Mouse (Mus musculus) forebrain, postnatal 0 days (tissue): ENCODE results near the gene Tenm4. TPM values are rescaled to one million over a fixed set of nuclear protein-coding genes. Genes with fewer than 3 reads are reported as not detected.

Source experiments
- ATAC-seq: fragments of 200-750 bp; cut with Nextera tagmentation; 2 replicates; pipeline ENCODE4 v1.8.0; 2017; ENCODE audit warnings: mild to moderate bottlenecking, moderate library complexity
- DNase-seq: peaks from one replicate; pipeline ENCODE4 v3.0.0-alpha.2; 2015
- H3K27ac ChIP-seq: fragments of 300-500 bp; sonication (generic); 2 replicates; pipeline ENCODE4 v1.5.1; 2014; ENCODE audit warnings: low read depth, mild to moderate bottlenecking, antibody characterized with exemption, low read length, moderate library complexity, mixed read lengths
- H3K27me3 ChIP-seq: fragments of 300-500 bp; sonication (generic); 2 replicates; pipeline ENCODE4 v1.6.1; 2014; ENCODE audit warnings: mild to moderate bottlenecking, low read length, mixed read lengths; ENCODE audit not compliant: insufficient read depth
- H3K36me3 ChIP-seq: fragments of 300-500 bp; sonication (generic); 2 replicates; pipeline ENCODE4 v1.6.1; 2014; ENCODE audit warnings: mild to moderate bottlenecking, moderate library complexity; ENCODE audit not compliant: insufficient read depth
- H3K4me1 ChIP-seq: fragments of 300-500 bp; sonication (generic); 2 replicates; pipeline ENCODE4 v1.6.1; 2014; ENCODE audit warnings: antibody characterized with exemption; ENCODE audit not compliant: insufficient read depth
- H3K4me2 ChIP-seq: fragments of 300-500 bp; sonication (generic); 2 replicates; pipeline ENCODE4 v1.6.1; 2014; ENCODE audit warnings: low read depth, mild to moderate bottlenecking, moderate library complexity
- H3K4me3 ChIP-seq: fragments of 300-500 bp; sonication (generic); 2 replicates; pipeline ENCODE4 v1.5.1; 2014; ENCODE audit warnings: low read depth, low read length, mixed read lengths
- H3K9ac ChIP-seq: fragments of 300-500 bp; sonication (generic); 2 replicates; pipeline ENCODE4 v1.6.1; 2014; ENCODE audit warnings: mild to moderate bottlenecking
- H3K9me3 ChIP-seq: fragments of 300-500 bp; sonication (generic); 2 replicates; pipeline ENCODE4 v1.6.1; 2016; ENCODE audit warnings: low read length
- CTCF ChIP-seq: sonication (generic); IDR thresholded peaks from 2 replicates; pipeline ENCODE4 v1.5.1; 2016; ENCODE audit warnings: antibody characterized with exemption, control low read depth, low read depth
- WGBS: fragments of 180-500 bp; shearing (Covaris S2); extraction: QIAGEN DNeasy Blood & Tissue Kit; methylation state at CpG from one replicate; pipeline ENCODE4 v1.1.7; 2014; 5-methylcytosine and 5-hydroxymethylcytosine counted together
- polyA plus RNA-seq: library from polyadenylated mRNA; unstranded; fragments of >200 nt; fragmentation: Nextera tagmentation; extraction: Ambion mirVana; gene quantifications from 2 replicates; pipeline ENCODE4 v1.2.1, GENCODE M21; 2015
- total RNA-seq: library from RNA; depleted of rRNA; stranded (reverse); fragments of >200 nt; gene quantifications from 2 replicates; pipeline ENCODE4 v1.2.3, GENCODE M21; 2014

The Tenm4 gene
- total and polyA plus RNA-seq, 2 experiments from 2014 or later, result 50.6 to 69.5 TPM

- peak overlapping the region; percentile 97 for H3K9ac ChIP-seq
- ATAC-seq, result no peak
- H3K4me3 ChIP-seq, result peak overlapping the region; percentile 83
- H3K27ac ChIP-seq, result peak overlapping the region; percentile 98
- 2% methylated on average over 9 of the region's 9 CpGs for WGBS
- peaks cover 14% of the 10 kb centered on the region; the same call in 1 of the 2 replicates for H3K4me1 ChIP-seq
- H3K4me2 ChIP-seq, result peak overlapping the region; percentile 93
- H3K9me3 ChIP-seq, result no peaks in the 10 kb centered on the region
- no peaks in the 10 kb centered on the region for H3K36me3 ChIP-seq
- no peak for DNase-seq
- TF ChIP-seq CTCF, result no peak
- no peaks in the 10 kb centered on the region for H3K27me3 ChIP-seq
Observed at GRCm38 (mm10) chr7:96212224-96212591, 41.2 kb downstream of the Tenm4 start.

- H3K4me2 ChIP-seq, result peak overlapping the region; percentile 93
- WGBS, result under 1% methylated on average over 48 of the region's 48 CpGs
- ATAC-seq, result peak; percentile 24
Observed at GRCm38 (mm10) chr7:96212592-96213541, 41.8 kb downstream of the Tenm4 start.

GRCm38 (mm10) chr7:96213741-96214140 is 42.7 kb downstream of the Tenm4 start:
- Histone ChIP-seq H3K4me3 (peak overlapping the region; percentile 83), H3K36me3 (no peaks in the 10 kb centered on the region), H3K27me3 (no peaks in the 10 kb centered on the region), H3K27ac (peak overlapping the region; percentile 59; the same call in 1 of the 2 replicates), H3K9ac (peak overlapping the region; percentile 97), H3K9me3 (no peaks in the 10 kb centered on the region), H3K4me1 (peaks cover 14% of the 10 kb centered on the region; the same call in 1 of the 2 replicates), H3K4me2 (peak overlapping the region; percentile 93)
- no peak for ATAC-seq
- TF ChIP-seq CTCF, result no peak
- WGBS, result 12% methylated on average over 8 of the region's 10 CpGs
- no peak for DNase-seq

More at GRCm38 (mm10) chr7:96212592-96213541, 41.8 kb downstream of the Tenm4 start:
- H3K27ac ChIP-seq, result peak overlapping the region; percentile 98
- peak; percentile 69 for DNase-seq
- H3K27me3 ChIP-seq, result no peaks in the 10 kb centered on the region
- H3K36me3 ChIP-seq, result no peaks in the 10 kb centered on the region
- H3K9ac ChIP-seq, result peak overlapping the region; percentile 97
- peaks cover 14% of the 10 kb centered on the region; the same call in 1 of the 2 replicates for H3K4me1 ChIP-seq
- H3K4me3 ChIP-seq, result peak overlapping the region; percentile 83
- peak; percentile 44 for TF ChIP-seq CTCF
- no peaks in the 10 kb centered on the region for H3K9me3 ChIP-seq

GRCm38 (mm10) chr7:96214876-96215275 is 43.8 kb downstream of the Tenm4 start:
- no peaks in the 10 kb centered on the region for H3K36me3 ChIP-seq
- no peak overlapping the region for H3K4me3 ChIP-seq
- DNase-seq, result no peak

GRCm38 (mm10) chr7:96215894-96216509 is 45.0 kb downstream of the Tenm4 start:
- H3K36me3 ChIP-seq, result no peaks in the 10 kb centered on the region
- peaks cover 14% of the 10 kb centered on the region; the same call in 1 of the 2 replicates for H3K4me1 ChIP-seq
- H3K4me2 ChIP-seq, result no peak overlapping the region
- no peaks in the 10 kb centered on the region for H3K9me3 ChIP-seq
- TF ChIP-seq CTCF, result no peak
- ATAC-seq (no peak), DNase-seq (no peak)
- H3K27me3 ChIP-seq, result no peaks in the 10 kb centered on the region
- no peak overlapping the region for H3K9ac ChIP-seq
- H3K4me3 ChIP-seq, result no peak overlapping the region
- H3K27ac ChIP-seq, result no peak overlapping the region
- WGBS, result 74% methylated on average over 5 of the region's 5 CpGs

More at GRCm38 (mm10) chr7:96214876-96215275, 43.8 kb downstream of the Tenm4 start:
- no peaks in the 10 kb centered on the region for H3K27me3 ChIP-seq
- H3K27ac ChIP-seq, result no peak overlapping the region
- ATAC-seq, result no peak
- H3K9ac ChIP-seq, result no peak overlapping the region
- WGBS, result 46% methylated on average over 2 of the region's 2 CpGs
- peak overlapping the region; percentile 93; the same call in 1 of the 2 replicates for H3K4me2 ChIP-seq
- peaks cover 14% of the 10 kb centered on the region; the same call in 1 of the 2 replicates for H3K4me1 ChIP-seq
- TF ChIP-seq CTCF, result no peak
- no peaks in the 10 kb centered on the region for H3K9me3 ChIP-seq

- 35% methylated on average over 2 of the region's 2 CpGs for WGBS
- Histone ChIP-seq H3K36me3 (no peaks in the 10 kb centered on the region), H3K4me1 (0 out of 2 replicates have a peak, but pooled peaks cover 9% of the 10 kb centered on the region), H3K4me2 (no peak overlapping the region), H3K9ac (no peak overlapping the region), H3K27ac (no peak overlapping the region), H3K27me3 (no peaks in the 10 kb centered on the region), H3K9me3 (no peaks in the 10 kb centered on the region), H3K4me3 (no peak overlapping the region)
- ATAC-seq, result no peak
- no peak for DNase-seq
- TF ChIP-seq CTCF, result no peak
Observed at GRCm38 (mm10) chr7:96219386-96219785, 48.3 kb downstream of the Tenm4 start.
